Mouse (Mus musculus) gastrocnemius, adult 2 months (tissue): ENCODE measurements at regions not wholly inside any gene's neighbourhood (a gene's known extent, or its start where the extent isn't known, plus 50 kb on each side); places are given as distances from the start of the nearest gene placed in this dataset.
"Not testable (repeated sequence)": the region's sequence is repeated elsewhere in the genome, so short reads cannot be mapped to it uniquely, and the experiment has no call there.

Source experiments
- DNase-seq: peaks from one replicate; pipeline ENCODE4 v3.0.0; 2022
- H3K27ac ChIP-seq: fragments of 200-600 bp; 2 replicates; pipeline ENCODE4 v1.8.1; 2022; ENCODE audit warnings: mild to moderate bottlenecking
- H3K4me3 ChIP-seq: fragments of 200-600 bp; 2 replicates; pipeline ENCODE4 v1.8.1; 2022; ENCODE audit warnings: mild to moderate bottlenecking, moderate library complexity
- CTCF ChIP-seq: fragments of 200-600 bp; IDR thresholded peaks from 2 replicates; pipeline ENCODE4 v1.8.1; 2022; ENCODE audit warnings: antibody characterized with exemption, mild to moderate bottlenecking, moderate library complexity
- intact Hi-C: fragments of 180-260 bp; cut with DNase I; formaldehyde crosslinking; loops from one replicate; pipeline ENCODE4 v1.15.1; 2025

DNA sequence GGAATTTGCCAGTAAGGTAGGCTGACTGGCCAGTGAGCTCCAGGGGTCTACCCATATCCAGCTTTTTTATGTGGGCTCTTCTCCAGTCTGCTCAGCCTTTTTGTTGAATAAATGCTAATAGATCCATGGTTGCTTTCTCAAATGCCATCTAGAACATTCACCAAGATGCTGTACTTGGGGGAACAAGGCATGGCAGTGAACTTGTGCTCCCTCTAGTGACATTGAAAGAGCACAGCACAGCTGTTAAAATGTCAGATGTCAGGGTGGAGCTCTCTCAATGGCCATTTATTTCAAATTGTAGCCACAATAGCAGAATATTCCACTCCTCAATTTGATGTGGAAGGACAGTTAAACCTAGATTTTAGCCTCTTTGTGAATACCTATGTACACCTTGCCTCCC lies 86.3 kb downstream of the Kcnk1 start:
- intact Hi-C loops: loop anchor here (2.0 kb wide), 1 partner anchor 130 kb away; no protein-coding TSS in a partner anchor
- no peak overlapping the region for H3K27ac ChIP-seq
- no peak overlapping the region for H3K4me3 ChIP-seq
- peak; percentile 55 for TF ChIP-seq CTCF
- no peak for DNase-seq

GRCm38 (mm10) chr8:126082827-126083226 lies 87.9 kb downstream of the Kcnk1 start:
- DNase-seq: no peak
- intact Hi-C loops: no loop called here
- TF ChIP-seq CTCF: no peak
- H3K27ac ChIP-seq: no peak overlapping the region
- no peak overlapping the region for H3K4me3 ChIP-seq

DNA sequence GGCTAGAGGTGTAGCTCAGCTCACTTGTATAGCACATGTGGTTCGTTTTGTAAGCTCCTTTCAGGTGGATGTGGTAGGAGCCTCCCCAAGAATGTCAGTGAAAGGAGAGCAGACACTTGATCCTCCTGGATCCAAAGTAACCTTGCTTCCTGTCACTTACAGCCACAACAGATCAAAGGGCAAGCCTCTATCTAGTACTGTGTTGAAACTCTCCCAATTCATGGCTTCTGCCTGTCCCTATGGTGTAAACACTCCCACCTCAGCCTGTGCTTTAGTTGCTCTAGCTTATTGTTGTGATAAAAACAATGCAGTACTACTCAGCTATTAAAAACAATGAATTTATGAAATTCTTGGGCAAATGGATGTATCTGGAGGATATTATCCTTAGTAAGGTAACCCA lies 95.8 kb downstream of the Kcnk1 start:
- Histone ChIP-seq H3K4me3 (no peak overlapping the region), H3K27ac (no peak overlapping the region)
- intact Hi-C loops: no loop called here
- DNase-seq: no peak
- TF ChIP-seq CTCF: no peak

- Histone ChIP-seq H3K27ac (no peak overlapping the region), H3K4me3 (no peak overlapping the region)
- no peak for DNase-seq
- TF ChIP-seq CTCF: no peak
- intact Hi-C loops: no loop called here
Measured at GRCm38 (mm10) chr8:126094005-126094404, 99.0 kb downstream of the Kcnk1 start.

GRCm38 (mm10) chr8:126096056-126096455 lies 101.1 kb downstream of the Kcnk1 start:
- intact Hi-C loops: no loop called here
- Histone ChIP-seq H3K27ac (no peak overlapping the region), H3K4me3 (no peak overlapping the region)
- no peak for TF ChIP-seq CTCF
- no peak for DNase-seq

DNA sequence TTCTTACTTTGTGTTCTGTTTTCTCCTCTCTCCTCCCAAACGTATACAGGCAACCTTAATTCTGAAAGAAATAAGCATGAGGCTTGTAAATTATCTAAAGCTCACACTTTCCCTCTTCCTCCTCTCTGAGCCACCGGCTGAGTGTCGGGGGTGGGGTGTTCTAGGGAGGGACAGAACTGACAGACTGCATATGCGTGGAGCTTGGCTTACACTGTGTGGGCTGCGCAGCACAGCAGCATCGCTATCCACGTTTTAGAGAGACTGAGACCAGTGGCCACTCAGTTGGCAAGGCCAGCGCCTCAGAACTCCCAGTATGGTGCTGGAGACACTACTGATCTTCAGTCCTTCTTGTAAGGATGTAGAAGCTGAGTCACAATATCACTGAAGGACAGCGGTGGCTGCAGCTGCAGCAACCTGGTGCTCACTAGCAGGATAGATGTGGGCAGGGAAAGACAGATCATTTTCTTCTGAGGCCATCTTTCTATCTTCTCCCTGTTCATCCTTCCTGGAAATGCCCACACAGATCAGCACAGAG lies 101.7 kb downstream of the Kcnk1 start:
- Histone ChIP-seq H3K27ac (no peak overlapping the region), H3K4me3 (no peak overlapping the region)
- TF ChIP-seq CTCF: no peak
- intact Hi-C loops: no loop called here
- no peak for DNase-seq

DNA sequence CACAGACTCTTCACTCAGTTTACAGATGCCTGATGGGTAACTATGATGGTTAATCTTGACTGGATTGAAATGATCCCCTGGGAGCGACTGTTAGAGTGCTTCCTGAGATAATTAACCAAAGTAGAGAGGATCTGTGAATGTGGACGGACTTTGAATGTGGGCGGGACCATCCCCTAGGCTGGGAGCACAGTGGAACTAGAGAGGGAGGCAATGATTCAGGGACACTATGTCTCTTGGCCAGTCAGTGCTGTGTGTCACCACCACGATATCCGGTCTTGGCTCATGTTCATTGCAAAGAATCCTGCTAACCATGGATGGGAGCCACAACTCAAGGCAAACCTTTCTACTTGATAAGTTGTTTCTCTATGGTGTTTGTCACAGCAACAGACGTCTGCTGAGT lies 103.9 kb downstream of the Kcnk1 start:
- Histone ChIP-seq H3K27ac (no peak overlapping the region), H3K4me3 (no peak overlapping the region)
- intact Hi-C loops: no loop called here
- DNase-seq: no peak
- no peak for TF ChIP-seq CTCF

GRCm38 (mm10) chr8:126099889-126100288 lies 104.9 kb downstream of the Kcnk1 start:
- no peak overlapping the region for H3K4me3 ChIP-seq
- no peak for DNase-seq
- intact Hi-C loops: no loop called here
- no peak overlapping the region for H3K27ac ChIP-seq
- TF ChIP-seq CTCF: peak; percentile 19; the same call in 1 of the 2 replicates

GRCm38 (mm10) chr8:126105043-126105442 lies 110.1 kb downstream of the Kcnk1 start:
- intact Hi-C loops: no loop called here
- Histone ChIP-seq H3K27ac (no peak overlapping the region), H3K4me3 (no peak overlapping the region)
- no peak for DNase-seq
- no peak for TF ChIP-seq CTCF

- TF ChIP-seq CTCF: no peak
- DNase-seq: no peak
- Histone ChIP-seq H3K4me3 (no peak overlapping the region), H3K27ac (no peak overlapping the region)
- intact Hi-C loops: no loop called here
Measured at GRCm38 (mm10) chr8:126126041-126126440, 131.1 kb downstream of the Kcnk1 start.

DNA sequence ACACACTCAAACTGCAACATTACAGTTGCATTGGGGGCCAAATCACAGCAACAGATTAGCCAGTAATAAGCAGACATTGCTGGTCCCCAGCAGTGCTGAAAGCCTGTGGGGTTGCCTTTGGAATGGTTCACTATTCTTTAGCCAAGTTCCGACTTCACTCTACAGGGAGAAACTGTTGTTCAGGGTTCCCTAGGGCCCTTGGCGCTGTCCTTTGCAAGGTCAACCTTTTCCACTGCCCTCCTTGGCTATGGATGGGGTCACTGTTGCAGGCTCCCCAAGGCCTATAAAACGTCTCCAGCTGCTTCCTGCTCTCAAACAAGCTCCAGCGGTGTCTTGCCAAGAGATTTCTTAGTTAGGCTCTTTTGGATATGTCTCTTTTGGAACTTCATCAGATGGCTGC lies 137.1 kb downstream of the Kcnk1 start:
- peak; percentile 34 for DNase-seq
- intact Hi-C loops: no loop called here
- Histone ChIP-seq H3K27ac (no peak overlapping the region), H3K4me3 (no peak overlapping the region)
- no peak for TF ChIP-seq CTCF

GRCm38 (mm10) chr8:126132918-126133317 lies 137.9 kb downstream of the Kcnk1 start:
- intact Hi-C loops, H3K4me3 ChIP-seq, H3K27ac ChIP-seq, DNase-seq: not testable (repeated sequence)

- Histone ChIP-seq H3K27ac (no peak overlapping the region), H3K4me3 (no peak overlapping the region)
- TF ChIP-seq CTCF: no peak
- no peak for DNase-seq
- intact Hi-C loops: no loop called here
Measured at GRCm38 (mm10) chr8:126135100-126135499, 140.1 kb downstream of the Kcnk1 start.

GRCm38 (mm10) chr8:126135573-126135972 lies 140.6 kb downstream of the Kcnk1 start:
- no peak overlapping the region for H3K4me3 ChIP-seq

More at GRCm38 (mm10) chr8:126135573-126135972, 140.6 kb downstream of the Kcnk1 start:
- TF ChIP-seq CTCF: no peak
- intact Hi-C loops: no loop called here
- H3K27ac ChIP-seq: no peak overlapping the region
- DNase-seq: no peak
